Mouse (Mus musculus) CD4-positive, CD25-positive, alpha-beta regulatory T cell, adult 4 months (primary cell): ENCODE results near the gene Aamdc. TPM values are rescaled to one million over a fixed set of nuclear protein-coding genes. Genes with fewer than 3 reads are reported as not detected.

Experiments used
- ATAC-seq: one replicate; pipeline ENCODE4 v1.8.0; 2017
- polyA plus RNA-seq, 2 experiments: library from polyadenylated mRNA; unstranded; fragments of 100-300 nt; shearing (Covaris generic); gene quantifications; one replicate each; pipeline ENCODE4 v1.2.1; 2017

Aamdc gene
- polyA plus RNA-seq, 2 experiments from 2014 or later, result 55.0 to 55.1 TPM

DNA sequence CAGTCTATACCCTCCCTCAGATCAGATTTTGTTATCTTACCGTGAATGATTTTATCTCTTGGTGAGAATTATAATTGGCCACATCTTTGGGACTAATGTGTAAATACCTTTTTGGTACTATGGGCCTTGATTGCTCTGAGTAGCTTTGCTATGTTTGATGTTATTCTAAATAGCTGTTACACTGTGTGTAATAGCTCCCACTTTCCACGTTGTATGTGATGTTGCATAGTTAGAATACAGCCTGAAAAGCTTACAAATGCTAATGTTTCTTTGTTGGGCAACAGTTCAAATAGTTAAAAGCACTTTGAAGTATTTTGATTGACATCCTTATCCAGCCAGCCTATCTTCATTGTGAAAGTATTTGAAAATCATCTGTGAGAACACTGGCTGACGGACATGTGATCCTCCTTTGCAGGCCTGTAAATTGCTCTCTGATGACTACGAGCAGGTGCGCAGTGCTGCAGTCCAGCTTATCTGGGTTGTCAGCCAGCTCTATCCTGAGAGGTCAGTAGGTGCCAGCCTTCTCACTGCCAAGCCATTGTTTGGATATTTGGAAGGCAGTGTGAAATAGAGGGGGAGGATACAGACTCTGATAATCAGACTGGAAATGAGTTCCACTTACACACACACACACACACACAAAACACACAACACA, 78.6 kb downstream of the Aamdc start:
- ATAC-seq, result no peak

Other genes starting within 250 kb of the Aamdc start
- gene Usp35, start 247.5 kb downstream of the Aamdc start, polyA plus RNA-seq, result 1 to 10 TPM; 1.4 to 2.7 TPM
- gene Kctd21, start 247.2 kb downstream of the Aamdc start, polyA plus RNA-seq, result 1 to 10 TPM; 1.7 to 3.1 TPM
- 10 to 100 TPM; 19.5 to 21.4 TPM for gene Alg8, start 207.9 kb downstream of the Aamdc start, polyA plus RNA-seq
- gene Ndufc2, start 179.5 kb downstream of the Aamdc start, polyA plus RNA-seq, result 100 to 1,000 TPM; 159 to 178 TPM
- under 1 TPM in 1 of 2 experiments, not detected in 1; 0.84 TPM for gene Thrsp, start 161.8 kb downstream of the Aamdc start, polyA plus RNA-seq
- under 1 TPM; 0.43 to 0.94 TPM for gene Kctd14, start 128.2 kb downstream of the Aamdc start, polyA plus RNA-seq
- 10 to 100 TPM; 46.2 to 64.2 TPM for gene Ints4, start 98.5 kb downstream of the Aamdc start, polyA plus RNA-seq
- 10 to 100 TPM; 25.3 to 27.5 TPM for gene Rsf1, start 392 bp upstream of the Aamdc start, polyA plus RNA-seq
- gene Clns1a, start 117.1 kb upstream of the Aamdc start, polyA plus RNA-seq, result 10 to 100 TPM; 80.8 to 90.1 TPM
- gene Aqp11, start 158.8 kb upstream of the Aamdc start, polyA plus RNA-seq, result 1 to 10 TPM; 1.2 to 1.7 TPM
- gene Pak1, start 209.0 kb upstream of the Aamdc start, polyA plus RNA-seq, result 1 to 10 TPM; 4.7 to 5.8 TPM